Mouse (Mus musculus) layer of hippocampus, adult 8-10 months (tissue): ENCODE measurements around the gene Pom121l2. TPM values are rescaled to one million over a fixed set of nuclear protein-coding genes. Genes with fewer than 3 reads are reported as not detected.

ENCODE experiments used
- DNase-seq, 2 experiments: peaks; one replicate each; pipeline ENCODE4 v3.0.0; 2022; ENCODE audit warnings: low spot score in 2 of 2
- total RNA-seq, 4 experiments: library from RNA; stranded (reverse); gene quantifications; 2 replicates each; pipeline ENCODE4 v1.2.4; 2022

The Pom121l2 gene
- total RNA-seq, 4 experiments from 2014 or later, result not detected

- DNase-seq, result no peak
These were observed 13.2 kb downstream of the Pom121l2 start for GRCm38 (mm10) chr13:21993957-21994738.

DNA sequence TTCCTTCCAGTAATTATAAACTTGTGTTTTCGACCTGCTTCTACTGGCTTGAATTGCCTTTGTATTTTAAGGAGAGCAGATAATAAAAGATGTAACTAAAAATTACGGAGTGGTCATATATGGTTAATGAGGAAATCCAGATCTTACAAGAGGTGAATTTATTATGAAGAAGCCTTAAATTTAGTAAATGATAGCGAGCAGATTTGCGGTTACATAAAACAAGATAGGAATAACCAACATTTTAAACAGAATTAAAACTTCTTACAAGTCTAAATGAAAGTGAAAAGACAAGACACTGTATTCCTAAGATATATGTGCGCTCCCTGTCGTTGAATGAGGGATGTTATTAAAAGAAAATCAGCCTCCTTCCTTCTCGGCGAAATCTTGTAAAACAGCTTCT lies 13.9 kb downstream of the Pom121l2 start:
- no peak for DNase-seq

DNA sequence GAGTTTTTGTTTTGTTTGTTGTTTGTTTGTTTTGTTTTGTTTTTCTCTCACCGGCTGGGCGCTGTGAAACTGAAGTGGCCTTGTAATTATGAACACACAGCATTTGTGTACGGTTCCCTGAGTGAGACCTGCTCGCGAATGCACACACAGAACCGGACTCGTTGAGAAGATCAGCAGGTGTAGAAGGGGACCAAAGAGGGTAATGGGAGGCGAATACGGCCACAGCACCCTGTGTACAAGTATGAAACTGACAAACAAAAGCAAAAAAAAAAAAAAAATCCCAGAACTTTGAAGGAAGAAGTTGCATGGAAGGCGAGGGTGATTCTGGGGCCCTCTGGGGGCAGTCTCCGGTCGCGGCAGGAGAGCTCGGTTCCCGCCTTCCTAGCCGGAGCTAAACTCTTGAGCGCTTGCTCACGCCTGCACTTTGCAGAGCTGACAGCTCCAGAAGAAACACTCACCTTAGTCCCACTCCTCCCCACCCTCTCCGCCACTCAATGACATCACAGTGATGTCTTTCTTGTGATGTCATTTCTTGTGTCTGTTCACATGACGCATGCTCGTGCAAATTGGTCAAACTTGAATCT lies 14.4 kb downstream of the Pom121l2 start:
- DNase-seq, result no peak

GRCm38 (mm10) chr13:21996101-21996839 lies 15.3 kb downstream of the Pom121l2 start:
- DNase-seq, result no peak

DNA sequence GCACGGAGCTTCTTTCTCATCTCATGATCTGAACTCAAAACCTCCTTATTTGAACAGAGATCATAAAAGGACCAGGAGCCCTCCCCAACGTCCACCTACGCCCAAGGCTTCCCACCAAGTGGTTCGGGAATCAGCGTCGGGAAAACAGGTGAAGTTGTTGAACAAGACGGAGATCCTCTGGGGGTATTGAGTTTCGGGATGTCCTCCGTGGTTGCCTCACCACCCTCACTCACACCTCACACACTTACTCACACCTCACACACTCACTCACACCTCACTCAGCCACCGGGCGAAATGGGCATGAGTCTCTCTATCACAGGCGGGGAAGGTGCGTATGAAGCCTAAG lies 15.8 kb downstream of the Pom121l2 start:
- DNase-seq, result no peak

DNA sequence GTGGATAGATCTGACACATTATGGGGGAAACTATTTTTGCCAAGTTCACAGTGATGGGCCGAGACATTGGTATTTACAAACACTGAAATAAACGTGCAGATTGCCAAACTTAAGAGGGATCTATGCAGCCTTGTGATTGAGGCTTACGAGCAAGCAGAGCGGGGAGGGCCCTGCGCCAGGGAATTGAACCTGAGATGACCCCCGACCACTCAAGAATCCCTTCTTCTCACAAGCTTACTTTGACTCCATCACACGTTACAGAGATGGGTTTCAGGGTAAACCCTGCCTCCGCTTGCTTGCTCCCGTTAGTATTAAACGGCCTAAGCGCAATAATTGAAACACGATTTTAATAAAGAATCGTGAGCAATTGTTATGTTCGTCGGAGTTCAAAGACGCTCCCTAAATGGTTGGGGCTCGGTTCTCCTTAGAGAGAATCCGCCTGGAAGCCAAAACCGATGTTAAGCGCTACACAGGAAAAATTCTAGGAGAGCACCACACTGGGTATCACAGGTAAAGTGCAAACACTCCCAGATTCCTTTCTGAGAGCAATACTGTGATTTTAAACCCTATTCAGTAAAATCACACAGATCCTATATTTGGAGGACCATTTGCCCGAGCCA lies 16.3 kb downstream of the Pom121l2 start:
- DNase-seq, result no peak

- no peak for DNase-seq
These were observed 16.8 kb downstream of the Pom121l2 start for GRCm38 (mm10) chr13:21997821-21998220.

DNA sequence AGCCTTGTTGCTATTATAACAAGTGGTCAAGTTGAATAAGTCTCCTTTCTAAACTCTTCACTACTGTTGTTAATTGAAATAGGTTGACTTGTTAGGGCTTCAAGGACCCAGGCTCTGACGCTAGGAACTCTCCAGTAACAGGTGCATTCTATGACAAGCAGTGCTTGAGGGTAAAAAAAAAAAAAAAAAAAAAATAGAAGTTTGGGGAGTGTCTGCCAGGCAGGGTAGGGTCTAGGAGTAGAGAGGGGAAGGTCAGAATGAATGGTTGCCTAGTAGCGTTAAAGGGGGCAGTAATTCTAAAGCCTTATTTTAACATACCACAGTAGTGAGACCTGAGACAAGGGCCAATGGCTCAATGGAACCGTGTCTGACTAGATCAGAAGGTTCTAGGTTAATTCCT lies 17.4 kb downstream of the Pom121l2 start:
- DNase-seq, result no peak

DNA sequence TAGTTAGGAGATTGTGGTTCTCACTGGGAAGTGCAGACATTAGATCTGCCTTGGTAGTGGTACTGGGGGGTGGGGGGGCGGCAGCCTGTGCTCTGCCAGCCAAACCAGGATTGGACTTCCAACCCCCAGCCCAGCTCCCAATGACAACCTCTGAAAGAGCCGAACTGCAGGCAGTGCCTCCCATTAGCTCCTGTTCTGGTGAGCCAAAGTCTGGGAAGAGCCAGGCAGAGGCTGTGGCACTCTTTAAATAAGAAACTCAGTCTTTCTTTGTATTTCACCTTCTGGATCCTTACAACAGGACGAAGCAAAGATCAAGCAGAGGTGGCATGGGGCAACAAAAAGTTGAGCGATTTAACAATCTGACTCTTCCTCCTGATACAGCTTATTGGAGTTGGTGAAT lies 18.2 kb downstream of the Pom121l2 start:
- DNase-seq, result no peak

GRCm38 (mm10) chr13:22001346-22001745 lies 20.4 kb downstream of the Pom121l2 start:
- no peak for DNase-seq

DNA sequence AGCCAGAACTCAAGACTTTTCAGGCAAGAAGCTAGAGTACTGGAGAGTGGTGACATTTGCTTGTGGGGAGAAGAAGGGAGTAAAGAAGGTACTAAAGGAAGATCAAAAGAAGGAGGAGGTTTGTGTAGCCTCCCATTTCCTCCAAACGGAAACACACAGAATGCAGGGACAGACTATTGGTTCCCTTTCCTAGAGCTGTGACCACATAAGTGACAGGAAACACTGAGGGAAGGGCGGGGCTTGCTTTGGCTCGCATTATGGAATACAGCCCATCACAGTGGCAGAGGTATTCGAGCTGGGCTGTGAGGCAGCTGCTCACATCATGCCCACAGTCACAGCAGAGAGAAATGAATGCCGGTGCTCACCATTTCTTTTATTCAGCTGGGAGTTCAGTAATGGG lies 20.8 kb downstream of the Pom121l2 start:
- DNase-seq, result no peak

DNA sequence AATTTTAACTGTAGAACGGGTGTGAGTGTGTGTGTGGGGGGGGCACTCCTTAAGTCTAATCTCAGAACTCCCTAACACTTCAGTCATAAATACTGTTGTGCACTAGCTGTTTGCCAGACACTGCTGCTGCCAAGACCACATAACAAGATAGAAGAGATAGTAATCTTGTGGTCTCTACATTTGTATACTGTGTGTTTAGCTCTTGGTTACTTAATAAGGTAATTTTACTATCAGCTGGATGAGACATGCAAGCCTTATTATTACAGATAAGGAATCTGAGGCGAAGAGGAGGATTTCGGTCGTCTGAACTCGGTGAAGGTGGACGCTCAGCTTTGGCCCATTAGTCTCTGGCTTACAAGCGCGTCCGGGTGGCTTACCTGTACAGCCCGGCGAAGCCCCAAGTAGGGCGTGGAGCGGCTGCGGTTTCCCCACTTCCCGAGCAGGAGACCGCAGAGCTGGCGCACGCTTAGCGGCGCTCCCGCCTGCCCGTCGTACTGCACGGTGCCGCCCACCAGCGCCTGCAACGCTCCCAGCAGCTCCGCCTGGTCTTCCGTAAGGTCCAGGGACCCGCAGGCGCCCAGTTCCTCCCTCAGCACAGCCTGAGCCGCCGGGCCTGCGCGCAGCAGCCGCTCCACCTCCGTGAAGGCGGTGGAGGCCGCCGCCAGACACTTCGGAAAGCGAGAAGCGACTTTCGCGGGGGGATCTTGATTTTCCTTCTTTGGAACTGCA lies 24.8 kb downstream of the Pom121l2 start:
- no peak for DNase-seq

GRCm38 (mm10) chr13:22006334-22007120 lies 25.5 kb downstream of the Pom121l2 start:
- no peak for DNase-seq

GRCm38 (mm10) chr13:22007121-22007510 lies 26.1 kb downstream of the Pom121l2 start:
- DNase-seq, result no peak

DNA sequence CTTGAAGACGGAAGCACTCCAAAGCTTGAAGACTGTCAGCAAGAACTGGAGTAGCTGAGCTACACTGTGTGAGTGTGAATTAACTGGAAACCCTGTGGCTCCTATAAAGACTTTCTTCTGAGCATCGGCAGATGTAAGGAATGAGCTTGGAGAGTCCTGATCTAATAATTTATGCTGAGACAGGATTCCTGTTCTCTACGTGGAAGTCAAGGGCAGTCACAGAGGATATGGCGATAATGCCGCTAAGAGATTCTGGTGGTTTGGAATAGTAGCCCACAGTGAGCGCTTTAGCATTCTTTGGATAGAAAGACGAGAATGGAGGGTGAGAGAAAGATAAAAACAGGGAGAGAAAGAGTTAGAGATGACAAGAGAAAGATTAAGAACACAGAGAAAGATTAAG lies 26.9 kb downstream of the Pom121l2 start:
- DNase-seq, result no peak

DNA sequence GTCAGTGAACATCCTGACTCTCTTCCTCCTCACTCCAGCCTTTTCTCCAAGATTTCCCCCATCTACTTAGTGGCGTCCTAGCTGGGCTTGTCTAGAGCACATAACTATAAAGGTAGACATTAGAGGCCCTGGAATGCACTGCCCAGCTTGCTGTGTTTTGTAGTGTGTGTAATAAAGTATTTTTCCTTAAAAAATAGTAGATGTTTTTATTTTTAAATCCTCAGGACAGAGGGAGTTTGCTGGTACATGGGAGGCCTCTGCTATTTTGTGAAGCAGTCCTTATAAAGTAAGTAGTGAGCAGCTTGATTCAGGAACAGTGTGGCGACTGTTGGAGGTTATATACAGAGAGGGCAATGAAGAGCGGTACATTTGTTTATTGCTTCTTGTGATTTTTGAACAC lies 27.7 kb downstream of the Pom121l2 start:
- no peak for DNase-seq

- no peak for DNase-seq
These were observed 28.6 kb downstream of the Pom121l2 start, which contains the start of gene Prss16 for GRCm38 (mm10) chr13:22009642-22010041. TSS of gene Prss16 (minus strand) at chr13:22009742.

- no peak for DNase-seq
These were observed 32.7 kb downstream of the Pom121l2 start for GRCm38 (mm10) chr13:22013716-22014115.

DNA sequence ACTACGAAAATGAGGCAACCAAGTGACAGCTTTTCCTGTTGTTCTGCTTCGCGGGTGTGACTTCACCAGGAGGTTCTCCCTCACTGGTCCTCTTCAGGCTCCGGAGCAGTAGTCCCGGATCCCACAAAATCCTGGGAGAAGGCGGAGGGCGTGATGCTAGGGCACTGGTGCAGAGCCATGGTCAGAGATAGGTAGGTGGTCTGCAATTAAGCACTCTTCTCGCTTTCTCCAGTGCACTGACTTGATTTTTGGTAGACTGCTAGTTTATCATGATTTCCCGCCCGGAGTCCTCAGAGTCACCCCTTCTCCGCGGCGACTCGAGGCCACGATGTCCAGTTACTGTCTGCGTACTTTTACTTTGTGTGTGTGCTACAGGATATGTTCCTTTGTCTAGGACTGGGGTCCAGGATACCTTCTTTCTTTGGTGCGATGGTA lies 33.4 kb downstream of the Pom121l2 start:
- DNase-seq, result no peak
